Mouse (Mus musculus) liver, embryonic 11.5 days (tissue): ENCODE results near the gene Oxt. TPM values are rescaled to one million over a fixed set of nuclear protein-coding genes. Genes with fewer than 3 reads are reported as not detected.

ENCODE experiments used
- ATAC-seq: fragments of 200-750 bp; cut with Nextera tagmentation; replicated peaks from 2 replicates; pipeline ENCODE4 v1.8.0; 2017; ENCODE audit warnings: moderate number of reproducible peaks, mild to moderate bottlenecking, moderate TSS enrichment, moderate library complexity; ENCODE audit not compliant: low FRiP score
- DNase-seq: peaks from one replicate; pipeline ENCODE4 v3.0.0-alpha.2; 2017; ENCODE audit warnings: low spot score
- H3K27ac ChIP-seq: fragments of 300-500 bp; sonication (generic); 2 replicates; pipeline ENCODE4 v1.5.1; 2014; ENCODE audit warnings: mild to moderate bottlenecking, low read depth, low read length, control low read depth
- H3K27me3 ChIP-seq: fragments of 300-500 bp; sonication (generic); replicated peaks from 2 replicates; pipeline ENCODE4 v1.6.1; 2014; ENCODE audit warnings: low read length, mixed read lengths; ENCODE audit not compliant: control insufficient read depth, insufficient read depth
- H3K36me3 ChIP-seq: fragments of 300-500 bp; sonication (generic); 2 replicates; pipeline ENCODE4 v1.6.1; 2014; ENCODE audit warnings: mild to moderate bottlenecking, low read length, moderate library complexity, mixed read lengths; ENCODE audit not compliant: control insufficient read depth, insufficient read depth
- H3K4me1 ChIP-seq: fragments of 300-500 bp; sonication (generic); replicated peaks from 2 replicates; pipeline ENCODE4 v1.6.1; 2014; ENCODE audit warnings: low read length, mixed read lengths; ENCODE audit not compliant: control insufficient read depth, insufficient read depth
- H3K4me2 ChIP-seq: fragments of 300-500 bp; sonication (generic); 2 replicates; pipeline ENCODE4 v1.6.1; 2014; ENCODE audit warnings: mild to moderate bottlenecking, control low read depth, moderate library complexity
- H3K4me3 ChIP-seq: fragments of 300-500 bp; sonication (generic); 2 replicates; pipeline ENCODE4 v1.5.1; 2014; ENCODE audit warnings: low read depth, low read length, control low read depth
- H3K9ac ChIP-seq: fragments of 300-500 bp; sonication (generic); 2 replicates; pipeline ENCODE4 v1.6.1; 2014; ENCODE audit warnings: low read depth, low read length, control low read depth
- H3K9me3 ChIP-seq: fragments of 300-500 bp; sonication (generic); 2 replicates; pipeline ENCODE4 v1.6.1; 2016; ENCODE audit warnings: low read length, inconsistent platforms, mixed read lengths; ENCODE audit not compliant: control insufficient read depth
- WGBS: fragments of 180-500 bp; shearing (Covaris S2); extraction: QIAGEN DNeasy Blood & Tissue Kit; methylation state at CpG from one replicate; pipeline ENCODE4 v1.1.7; 2014; 5-methylcytosine and 5-hydroxymethylcytosine counted together
- microRNA-seq: library from miRNA; unstranded; fragments of <30 nt; microRNA quantifications from one replicate; pipeline ENCODE4, GENCODE M21; 2017; ENCODE audit warnings: borderline number of aligned reads
- polyA plus RNA-seq: library from polyadenylated mRNA; unstranded; fragments of >200 nt; fragmentation: Nextera tagmentation; extraction: Ambion mirVana; gene quantifications from 2 replicates; pipeline ENCODE4 v1.2.1, GENCODE M21; 2014

The Oxt gene
- polyA plus RNA-seq, 1 experiment from 2014 or later = not detected

- no peaks in the 10 kb centered on the region for H3K9me3 ChIP-seq
- H3K9ac ChIP-seq = no peak overlapping the region
- H3K4me1 ChIP-seq = no peaks in the 10 kb centered on the region; the same call in none of the 2 replicates
- DNase-seq (no peak), ATAC-seq (no peak)
- H3K27me3 ChIP-seq = no peaks in the 10 kb centered on the region
- WGBS = 85% methylated on average over 4 of the region's 4 CpGs
- no peak overlapping the region for H3K4me2 ChIP-seq
- no peak overlapping the region for H3K4me3 ChIP-seq
- no peak overlapping the region for H3K27ac ChIP-seq
- H3K36me3 ChIP-seq = peaks cover 28% of the 10 kb centered on the region
Observed at GRCm38 (mm10) chr2:130602195-130602594, 26.2 kb downstream of the Oxt start.

GRCm38 (mm10) chr2:130613091-130613490 is 37.1 kb downstream of the Oxt start:
- Histone ChIP-seq H3K4me2 (no peak overlapping the region), H3K27me3 (no peaks in the 10 kb centered on the region), H3K27ac (no peak overlapping the region), H3K9ac (no peak overlapping the region), H3K4me3 (no peak overlapping the region), H3K4me1 (no peaks in the 10 kb centered on the region), H3K9me3 (no peaks in the 10 kb centered on the region), H3K36me3 (peaks cover 19% of the 10 kb centered on the region; the same call in 1 of the 2 replicates)
- DNase-seq (no peak), ATAC-seq (no peak)
- WGBS = 67% methylated on average over 3 of the region's 3 CpGs

GRCm38 (mm10) chr2:130618972-130619371 is 43.0 kb downstream of the Oxt start:
- Histone ChIP-seq H3K4me1 (no peaks in the 10 kb centered on the region), H3K4me3 (no peak overlapping the region), H3K9me3 (no peaks in the 10 kb centered on the region), H3K36me3 (peaks cover 24% of the 10 kb centered on the region; the same call in 1 of the 2 replicates), H3K9ac (no peak overlapping the region), H3K27ac (no peak overlapping the region), H3K4me2 (no peak overlapping the region), H3K27me3 (no peaks in the 10 kb centered on the region)
- no peak for ATAC-seq
- 96% methylated on average over 7 of the region's 7 CpGs for WGBS
- DNase-seq = no peak

Small RNAs within 50 kb of the gene (microRNA-seq; reads per million reads assigned to microRNA genes)
- gene Gm23876 = not detected

Other genes with a start within 250 kb of the Oxt start
- 24.3 and 26.3 TPM in 2 replicates for gene Cpxm1, start 178.6 kb upstream of the Oxt start, polyA plus RNA-seq
- not detected in 2 replicates for gene Gm28372, start 170.9 kb upstream of the Oxt start, polyA plus RNA-seq
- not detected in 2 replicates for gene 1700020A23Rik, start 170.9 kb upstream of the Oxt start, polyA plus RNA-seq
- not detected in 2 replicates for gene Tmem239, start 169.7 kb upstream of the Oxt start, polyA plus RNA-seq
- gene Vps16, start 151.8 kb upstream of the Oxt start, polyA plus RNA-seq = 69.6 and 80.5 TPM in 2 replicates
- 7.6 and 7.8 TPM in 2 replicates for gene Pced1a, start 151.5 kb upstream of the Oxt start, polyA plus RNA-seq
- 66.2 and 69.7 TPM in 2 replicates for gene Ptpra, start 125.9 kb upstream of the Oxt start, polyA plus RNA-seq
- 119 and 122 TPM in 2 replicates for gene Mrps26, start 12.4 kb upstream of the Oxt start, polyA plus RNA-seq
- gene Avp, start 6.4 kb downstream of the Oxt start, polyA plus RNA-seq = not detected in 2 replicates
- 26.3 and 30.8 TPM in 2 replicates for gene Fastkd5, start 53.9 kb downstream of the Oxt start, polyA plus RNA-seq
- gene Ubox5, start 53.9 kb downstream of the Oxt start, polyA plus RNA-seq = 14.4 and 14.8 TPM in 2 replicates
- gene Lzts3, start 66.6 kb downstream of the Oxt start, polyA plus RNA-seq = 0.36 and 0.38 TPM in 2 replicates
- gene Ddrgk1, start 88.5 kb downstream of the Oxt start, polyA plus RNA-seq = 61.2 and 62.9 TPM in 2 replicates
- gene Itpa, start 91.4 kb downstream of the Oxt start, polyA plus RNA-seq = 105 and 106 TPM in 2 replicates
- gene Slc4a11, start 121.3 kb downstream of the Oxt start, polyA plus RNA-seq = 0.30 and 0.45 TPM in 2 replicates